Mouse (Mus musculus): ENCODE measurements around the gene Cstf1. TPM values are rescaled to one million over a fixed set of nuclear protein-coding genes. Genes with fewer than 3 reads are reported as not detected.

Gene Cstf1
- polyA plus RNA-seq (2015; fragmentation: Nextera tagmentation; extraction: Ambion mirVana), result 36.8 and 37.9 TPM in 2 replicates

DNA sequence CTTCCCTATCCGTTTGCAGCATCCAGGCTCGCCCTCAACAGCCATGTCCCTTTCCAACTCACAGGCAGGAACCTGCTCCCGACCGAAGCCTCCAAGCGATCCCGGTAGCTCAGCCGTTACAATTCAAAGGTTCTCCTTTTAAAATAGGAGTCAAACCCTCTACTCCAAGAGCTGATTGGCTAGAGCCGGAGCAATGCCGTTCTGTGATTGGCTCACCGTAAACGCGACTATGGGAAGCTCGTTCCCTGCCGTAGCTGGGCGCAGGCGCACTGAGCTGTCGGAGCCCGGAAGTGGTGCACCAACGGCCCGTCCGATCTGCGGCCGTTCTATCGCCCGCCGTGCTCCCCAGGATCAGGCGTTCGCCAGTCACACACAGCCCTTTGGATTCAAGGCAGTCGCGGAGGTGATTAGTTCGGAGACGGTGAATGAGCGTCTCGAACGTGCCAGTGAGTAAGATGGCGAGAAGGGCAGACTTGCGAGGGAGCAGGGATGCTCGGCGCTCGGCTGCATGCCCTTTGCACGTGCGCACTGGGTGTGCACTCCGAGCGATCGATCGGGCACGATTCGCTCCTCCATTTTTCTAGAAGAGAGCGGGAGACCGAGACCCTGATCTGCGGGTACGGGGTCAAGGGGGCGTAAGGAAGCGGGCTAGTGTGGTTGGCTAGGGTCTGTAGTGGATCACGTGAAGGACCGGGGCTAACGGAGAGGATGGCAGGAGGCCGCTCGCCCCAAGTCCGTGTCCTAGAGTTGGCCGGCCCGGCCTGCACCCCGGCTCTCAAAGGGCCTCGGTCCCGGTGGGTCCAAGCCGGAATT, at the start of gene Cstf1, which contains the start of gene Aurka:
Gene Cstf1, plus strand, starts transcription at position 271 of the 813 bp plus-strand sequence.
Gene Aurka, minus strand, starts transcription at position 125 of the 813 bp plus-strand sequence.
- WGBS, result under 1% methylated on average over 66 of the region's 66 CpGs
- H3K36me3 ChIP-seq (ENCODE audit: poor library complexity, severe bottlenecking), result peaks cover 48% of the 10 kb centered on the region
- peak; percentile 99 for ATAC-seq

GRCm38 (mm10) chr2:172320878-172321277, 49.6 kb upstream of the Cstf1 start:
- WGBS, result 22% methylated on average over 9 of the region's 9 CpGs
- Histone ChIP-seq H3K4me2 (no peak overlapping the region), H3K9me3 (replicated peaks) (no peaks in the 10 kb centered on the region), H3K4me1 (no peaks in the 10 kb centered on the region), H3K27me3 (no peaks in the 10 kb centered on the region), H3K4me3 (no peak overlapping the region), H3K27ac (no peak overlapping the region), H3K36me3 (ENCODE audit: poor library complexity, severe bottlenecking) (no peaks in the 10 kb centered on the region), H3K9ac (no peak overlapping the region)
- ATAC-seq, result no peak

More for the DNA sequence above, at the start of gene Cstf1, which contains the start of gene Aurka:
- Histone ChIP-seq H3K4me2 (peak within 1 kb of the TSS; percentile 75), H3K4me3 (peak within 1 kb of the TSS; percentile 96), H3K9me3 (replicated peaks) (no peaks in the 10 kb centered on the region), H3K9ac (peak within 1 kb of the TSS; percentile 77), H3K4me1 (peaks cover 38% of the 10 kb centered on the region), H3K27ac (peak within 1 kb of the TSS; percentile 83), H3K27me3 (no peaks in the 10 kb centered on the region)

GRCm38 (mm10) chr2:172328248-172328647, 42.2 kb upstream of the Cstf1 start:
- no peaks in the 10 kb centered on the region for H3K4me1 ChIP-seq
- no peak overlapping the region for H3K4me2 ChIP-seq
- no peak for ATAC-seq
- no peaks in the 10 kb centered on the region for H3K9me3 ChIP-seq (replicated peaks)
- peaks cover 23% of the 10 kb centered on the region for H3K27me3 ChIP-seq
- H3K36me3 ChIP-seq (ENCODE audit: poor library complexity, severe bottlenecking), result no peaks in the 10 kb centered on the region
- 48% methylated on average over 8 of the region's 8 CpGs for WGBS
- H3K9ac ChIP-seq, result no peak overlapping the region
- no peak overlapping the region for H3K27ac ChIP-seq
- no peak overlapping the region for H3K4me3 ChIP-seq

DNA sequence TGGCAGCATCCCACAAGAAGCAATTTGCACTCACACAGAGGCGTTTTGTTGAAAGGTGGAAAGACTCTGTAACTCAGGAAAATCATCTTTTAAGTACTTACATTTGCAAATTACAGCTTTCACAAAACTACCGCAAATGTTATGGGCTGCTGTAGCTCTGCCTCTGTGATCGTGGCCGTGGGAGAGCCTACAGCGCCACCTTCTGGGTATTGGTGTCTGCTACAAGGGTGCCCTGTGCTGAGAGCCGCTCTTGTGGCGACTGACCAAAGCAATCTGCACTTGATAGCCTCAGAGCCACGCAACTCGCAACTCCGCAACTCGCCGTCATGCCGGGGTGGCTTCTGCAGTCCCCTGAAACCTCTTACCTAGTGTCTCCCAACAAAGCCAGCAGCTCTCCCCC, 41.3 kb upstream of the Cstf1 start:
- peaks cover 23% of the 10 kb centered on the region for H3K27me3 ChIP-seq
- no peak overlapping the region for H3K27ac ChIP-seq
- peak; percentile 92 for ATAC-seq
- no peak overlapping the region for H3K9ac ChIP-seq
- H3K9me3 ChIP-seq (replicated peaks), result no peaks in the 10 kb centered on the region
- peak overlapping the region; percentile 44 for H3K4me2 ChIP-seq
- no peaks in the 10 kb centered on the region for H3K36me3 ChIP-seq (ENCODE audit: poor library complexity, severe bottlenecking)
- no peak overlapping the region for H3K4me3 ChIP-seq
- WGBS, result 2% methylated on average over 13 of the region's 13 CpGs
- no peaks in the 10 kb centered on the region for H3K4me1 ChIP-seq

- Histone ChIP-seq H3K9me3 (replicated peaks) (no peaks in the 10 kb centered on the region), H3K9ac (no peak overlapping the region), H3K36me3 (ENCODE audit: poor library complexity, severe bottlenecking) (no peaks in the 10 kb centered on the region), H3K4me3 (no peak overlapping the region), H3K4me1 (peaks cover 31% of the 10 kb centered on the region), H3K27me3 (no peaks in the 10 kb centered on the region), H3K27ac (peak overlapping the region; percentile 74), H3K4me2 (no peak overlapping the region)
- WGBS, result 58% methylated on average over 19 of the region's 19 CpGs
- peak; percentile 62 for ATAC-seq
Observed at GRCm38 (mm10) chr2:172338206-172338942, 32.1 kb upstream of the Cstf1 start.

DNA sequence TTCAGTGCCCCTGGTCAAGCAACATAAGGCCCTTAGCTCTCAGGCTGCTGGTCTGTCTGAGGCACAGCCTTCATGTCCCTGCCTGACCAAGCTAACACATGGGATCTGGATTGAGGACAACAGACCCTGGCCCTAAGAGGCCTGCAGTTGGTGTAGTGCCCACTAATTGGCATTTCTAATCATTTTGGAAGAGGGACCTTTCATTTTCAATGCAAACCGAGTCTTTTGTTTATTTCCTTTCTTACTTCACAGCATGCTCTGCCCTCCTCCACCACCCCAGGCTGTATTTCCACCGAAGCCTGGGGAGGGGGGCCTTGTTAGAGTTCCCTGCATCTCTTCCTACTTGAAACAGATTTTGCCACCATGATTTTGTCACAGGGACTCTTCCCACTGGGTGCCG, 29.5 kb upstream of the Cstf1 start:
- H3K9ac ChIP-seq, result no peak overlapping the region
- H3K27me3 ChIP-seq, result no peaks in the 10 kb centered on the region
- H3K9me3 ChIP-seq (replicated peaks), result no peaks in the 10 kb centered on the region
- H3K36me3 ChIP-seq (ENCODE audit: poor library complexity, severe bottlenecking), result no peaks in the 10 kb centered on the region
- H3K4me1 ChIP-seq, result peaks cover 45% of the 10 kb centered on the region
- peak overlapping the region; percentile 54 for H3K27ac ChIP-seq
- H3K4me3 ChIP-seq, result no peak overlapping the region
- WGBS, result 15% methylated on average over 3 of the region's 3 CpGs
- ATAC-seq, result no peak
- H3K4me2 ChIP-seq, result no peak overlapping the region

GRCm38 (mm10) chr2:172341606-172342005, 28.9 kb upstream of the Cstf1 start:
- Histone ChIP-seq H3K27ac (peak overlapping the region; percentile 54), H3K36me3 (ENCODE audit: poor library complexity, severe bottlenecking) (no peaks in the 10 kb centered on the region), H3K4me2 (no peak overlapping the region), H3K4me3 (no peak overlapping the region), H3K9ac (0 out of 2 replicates have a peak overlapping the region, but pooled peaks have one; percentile 3), H3K27me3 (no peaks in the 10 kb centered on the region), H3K4me1 (peaks cover 48% of the 10 kb centered on the region), H3K9me3 (replicated peaks) (no peaks in the 10 kb centered on the region)
- 19% methylated on average over 5 of the region's 5 CpGs for WGBS
- no peak for ATAC-seq

- no peak overlapping the region for H3K4me2 ChIP-seq
- peak overlapping the region; percentile 85 for H3K27ac ChIP-seq
- no peaks in the 10 kb centered on the region for H3K9me3 ChIP-seq (replicated peaks)
- no peak for ATAC-seq
- 85% methylated on average over 7 of the region's 7 CpGs for WGBS
- peaks cover 58% of the 10 kb centered on the region for H3K4me1 ChIP-seq
- H3K9ac ChIP-seq, result no peak overlapping the region
- no peaks in the 10 kb centered on the region for H3K27me3 ChIP-seq
- H3K4me3 ChIP-seq, result no peak overlapping the region
- no peaks in the 10 kb centered on the region for H3K36me3 ChIP-seq (ENCODE audit: poor library complexity, severe bottlenecking)
Observed at GRCm38 (mm10) chr2:172343751-172344150, 26.7 kb upstream of the Cstf1 start.

- Histone ChIP-seq H3K4me3 (peak overlapping the region; percentile 65; the same call in 1 of the 2 replicates), H3K27ac (peak overlapping the region; percentile 85), H3K9me3 (replicated peaks) (no peaks in the 10 kb centered on the region), H3K4me1 (peaks cover 66% of the 10 kb centered on the region), H3K27me3 (no peaks in the 10 kb centered on the region), H3K36me3 (ENCODE audit: poor library complexity, severe bottlenecking) (no peaks in the 10 kb centered on the region), H3K4me2 (peak overlapping the region; percentile 96), H3K9ac (no peak overlapping the region)
- peak; percentile 0; the same call in 1 of the 2 replicates for ATAC-seq
- 24% methylated on average over 5 of the region's 5 CpGs for WGBS
Observed at GRCm38 (mm10) chr2:172344669-172345068, 25.8 kb upstream of the Cstf1 start.

GRCm38 (mm10) chr2:172345258-172345738, 25.2 kb upstream of the Cstf1 start, which contains the start of gene Fam210b:
Gene Fam210b (plus strand): TSS chr2:172345565.
- Histone ChIP-seq H3K9me3 (replicated peaks) (no peaks in the 10 kb centered on the region), H3K36me3 (ENCODE audit: poor library complexity, severe bottlenecking) (no peaks in the 10 kb centered on the region), H3K4me2 (peak within 1 kb of the TSS; percentile 96), H3K27ac (peak within 1 kb of the TSS; percentile 85), H3K4me3 (peak within 1 kb of the TSS; percentile 65), H3K27me3 (no peaks in the 10 kb centered on the region), H3K9ac (peak within 1 kb of the TSS; percentile 71), H3K4me1 (peaks cover 68% of the 10 kb centered on the region)
- 0% methylated on average over 34 of the region's 35 CpGs for WGBS
- ATAC-seq, result peak; percentile 91

DNA sequence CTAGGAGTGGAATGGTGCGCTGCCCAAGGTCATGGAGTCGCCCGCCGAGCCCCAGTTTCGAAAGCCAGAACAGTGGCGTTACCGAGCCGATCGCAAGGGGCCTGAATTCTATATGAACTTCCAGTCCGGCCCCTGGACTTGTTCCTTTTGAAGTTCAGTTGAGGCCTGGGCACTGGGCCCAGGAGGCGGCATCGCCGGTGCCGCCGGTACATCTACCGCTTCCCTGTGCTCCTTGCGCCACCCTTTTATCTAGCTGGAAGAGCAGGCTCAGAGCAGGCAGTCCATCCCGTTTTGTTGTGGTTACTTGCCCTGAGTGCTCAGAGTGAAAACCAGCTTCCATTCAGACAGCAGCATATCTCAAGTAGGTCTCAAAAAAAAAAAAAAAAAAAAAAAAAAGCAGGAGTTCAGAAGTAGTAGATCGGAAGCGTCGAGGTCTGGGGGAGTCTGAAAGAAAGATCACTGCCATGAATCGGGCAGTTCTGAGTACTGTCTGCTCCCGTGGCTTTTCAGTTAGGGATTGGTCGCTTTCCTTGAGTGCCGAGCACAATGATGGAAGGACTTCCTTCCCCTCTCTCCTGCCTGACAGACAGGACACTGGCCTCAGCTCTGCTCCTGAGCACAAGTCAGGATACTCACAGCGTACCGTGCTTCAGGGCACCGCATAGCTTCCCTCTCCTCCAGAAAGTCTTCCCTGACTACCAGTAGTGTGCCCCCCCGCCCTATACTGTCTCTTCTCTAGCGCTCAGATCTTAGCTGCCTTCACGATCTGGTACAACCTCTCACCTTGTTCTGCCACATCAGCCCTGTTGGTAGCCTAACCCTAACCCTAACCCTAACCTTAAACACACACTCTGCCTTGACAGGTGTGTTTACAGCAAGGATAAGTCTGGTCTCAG, 24.2 kb upstream of the Cstf1 start:
- peak overlapping the region; percentile 96 for H3K4me2 ChIP-seq
- no peaks in the 10 kb centered on the region for H3K36me3 ChIP-seq (ENCODE audit: poor library complexity, severe bottlenecking)
- H3K4me3 ChIP-seq, result peak overlapping the region; percentile 65
- no peaks in the 10 kb centered on the region for H3K27me3 ChIP-seq
- 11% methylated on average over 31 of the region's 31 CpGs for WGBS
- peak overlapping the region; percentile 71 for H3K9ac ChIP-seq
- no peaks in the 10 kb centered on the region for H3K9me3 ChIP-seq (replicated peaks)
- no peak for ATAC-seq
- peak overlapping the region; percentile 31; the same call in 1 of the 2 replicates for H3K27ac ChIP-seq
- H3K4me1 ChIP-seq, result peaks cover 59% of the 10 kb centered on the region

Data from forebrain, embryonic 13.5 days (tissue).